Mouse (Mus musculus) right cerebral cortex, postnatal 14 days (tissue): ENCODE measurements around the gene Gm765.

Experiments
- DNase-seq: peaks from one replicate; pipeline ENCODE4 v3.0.0; 2022

The Gm765 gene

DNA sequence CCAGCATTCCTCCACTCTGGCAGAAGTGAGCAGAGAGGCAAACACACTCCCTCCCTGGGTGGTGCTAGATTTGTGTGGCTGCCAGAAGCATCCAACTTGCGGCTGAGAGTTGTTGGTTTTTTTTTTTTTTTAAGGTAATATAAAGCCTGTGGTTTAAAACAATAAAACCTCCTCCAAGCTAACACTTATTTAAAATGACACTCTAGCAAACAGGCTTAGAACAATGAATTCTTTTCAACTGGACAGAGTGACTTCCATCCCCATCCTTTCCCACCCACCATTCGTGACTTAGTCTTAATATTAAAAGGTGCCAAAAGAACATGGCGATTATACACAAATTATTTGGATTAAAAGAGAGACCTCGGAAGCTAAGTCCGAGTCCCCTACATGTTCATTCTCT is at the start of gene Gm765:
TSS of gene Gm765 (minus strand) at position 101 of the 400 bp plus-strand sequence.
- no peak for DNase-seq

DNA sequence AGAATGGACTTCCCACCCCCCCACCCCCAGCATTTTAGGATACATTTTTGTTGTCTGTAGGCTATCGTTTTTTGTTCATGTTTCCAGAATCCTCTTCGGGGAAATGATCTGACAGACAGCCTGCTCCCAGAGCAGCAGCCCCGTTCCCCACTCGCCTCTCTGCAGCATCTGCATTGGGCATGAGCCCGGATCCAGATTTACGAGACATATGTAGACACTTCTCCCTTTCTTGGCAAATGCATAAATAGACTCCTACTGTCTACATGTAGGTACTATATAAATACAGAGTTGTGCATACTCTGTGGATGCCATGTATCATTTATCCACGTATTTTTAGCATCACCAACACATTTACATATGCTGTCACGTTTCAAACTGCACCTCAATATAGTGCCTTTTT is 42.9 kb upstream of the Gm765 start:
- peak; percentile 49 for DNase-seq

DNA sequence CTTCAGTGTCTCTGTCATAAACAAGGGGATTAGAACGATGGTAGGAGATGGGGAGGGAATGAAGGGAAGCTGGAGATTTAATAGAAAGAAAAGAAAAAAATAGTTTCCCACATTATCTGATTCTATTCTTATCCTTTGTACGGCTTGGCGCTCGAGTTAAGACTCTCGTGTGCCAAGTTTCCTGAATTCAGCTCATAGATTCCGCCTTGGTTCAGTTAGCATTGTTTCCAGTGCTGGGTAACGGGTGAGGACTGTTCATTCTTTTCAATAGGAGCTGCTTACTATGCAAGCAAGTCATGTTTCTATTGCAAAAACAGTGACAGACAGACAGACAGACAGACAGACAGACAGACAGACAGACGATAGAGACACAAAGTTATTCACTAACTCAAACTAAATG is 41.9 kb upstream of the Gm765 start:
- DNase-seq = no peak

DNA sequence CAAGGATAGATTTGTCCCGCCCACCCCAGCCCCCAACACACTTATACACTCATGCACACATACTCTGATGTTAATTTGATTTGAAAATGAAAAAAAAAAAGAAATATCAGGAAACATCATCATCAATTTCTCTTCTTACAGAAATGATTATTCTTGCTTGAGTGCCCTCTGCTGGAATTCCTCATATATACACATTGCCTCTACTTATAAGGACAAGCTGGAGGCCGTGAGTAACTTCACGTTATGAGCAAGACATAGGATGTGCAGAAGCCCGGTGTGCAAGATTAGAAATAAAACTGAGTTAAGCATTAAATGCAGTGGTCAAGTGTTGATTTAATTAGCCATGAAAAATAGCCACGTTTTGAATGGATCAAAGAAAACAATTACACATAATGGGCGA is 40.9 kb upstream of the Gm765 start:
- no peak for DNase-seq

DNA sequence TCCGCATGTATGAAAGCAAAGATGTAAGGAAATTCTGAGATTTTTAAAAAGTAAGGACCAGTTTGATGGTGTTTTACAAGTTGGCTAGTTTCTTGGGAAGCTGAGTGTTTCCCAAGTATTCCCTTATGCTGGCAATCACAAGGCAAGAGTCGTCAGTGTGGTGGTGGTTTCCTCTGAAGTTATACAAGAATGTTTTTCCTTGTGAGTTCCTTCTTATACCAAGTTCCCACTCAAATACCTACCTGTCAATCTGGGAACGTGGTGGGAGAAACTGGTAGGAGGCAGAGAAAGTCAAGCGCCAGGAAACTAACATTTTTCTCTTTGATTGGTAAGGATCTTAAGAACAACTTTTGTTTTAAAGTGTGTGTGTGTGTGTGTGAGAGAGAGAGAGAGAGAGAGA is 23.6 kb upstream of the Gm765 start:
- DNase-seq = no peak

DNA sequence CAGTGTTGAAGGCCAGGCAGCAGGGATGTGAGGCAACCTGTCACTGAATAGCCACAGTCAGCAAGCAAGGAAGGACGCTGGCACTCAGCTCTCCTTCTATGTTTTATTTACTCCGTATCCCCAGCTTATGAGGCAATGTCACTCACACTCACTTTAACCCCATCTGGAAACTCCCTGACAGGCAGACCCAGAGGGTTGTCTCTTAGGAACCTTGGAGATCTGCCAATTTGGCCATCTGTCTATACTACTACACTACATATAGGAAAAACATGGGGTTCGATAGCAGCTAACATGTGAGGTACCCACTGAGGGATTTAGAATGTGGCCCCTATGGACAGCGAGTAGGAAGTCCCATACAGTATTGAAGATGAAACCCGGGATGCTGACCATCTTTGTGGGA is 12.7 kb upstream of the Gm765 start:
- DNase-seq = no peak

DNA sequence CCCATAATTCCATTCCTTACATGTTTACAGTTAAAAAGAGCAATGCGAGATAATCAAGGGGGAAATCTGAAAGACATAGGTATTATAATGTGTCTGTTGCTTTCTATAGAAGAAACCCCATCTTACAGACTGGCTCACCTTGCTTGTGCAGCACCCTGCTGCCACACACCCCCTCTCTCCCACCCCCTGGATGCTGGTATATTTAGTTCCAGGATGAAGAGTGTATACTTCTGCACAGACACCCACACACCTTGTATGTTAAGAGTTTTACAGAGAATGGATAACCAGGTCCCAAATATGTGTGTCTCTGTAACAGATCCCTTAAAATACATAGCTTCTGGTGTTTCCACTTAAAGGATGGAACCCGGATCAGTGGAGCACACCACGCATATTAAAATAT is 10.7 kb upstream of the Gm765 start:
- DNase-seq = no peak

DNA sequence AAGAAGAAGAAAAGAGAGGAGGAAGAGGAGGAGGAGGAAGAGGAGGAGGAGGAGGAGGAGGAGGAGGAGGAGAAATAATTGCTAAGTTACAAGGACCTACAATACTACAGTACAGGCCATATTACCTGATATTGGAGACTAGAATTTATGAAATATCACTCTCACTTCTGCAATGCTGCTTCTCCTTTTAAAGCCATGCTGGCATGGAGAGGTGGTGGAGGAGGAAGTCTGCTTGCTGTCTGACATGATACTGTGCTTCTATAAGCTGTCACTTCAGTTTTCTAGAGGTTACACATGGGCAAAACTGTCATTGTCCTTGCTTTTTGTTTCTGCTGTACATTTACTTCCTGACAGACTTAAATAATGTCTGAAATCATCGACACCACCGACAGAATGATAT is 9.8 kb downstream of the Gm765 start:
- DNase-seq = no peak

DNA sequence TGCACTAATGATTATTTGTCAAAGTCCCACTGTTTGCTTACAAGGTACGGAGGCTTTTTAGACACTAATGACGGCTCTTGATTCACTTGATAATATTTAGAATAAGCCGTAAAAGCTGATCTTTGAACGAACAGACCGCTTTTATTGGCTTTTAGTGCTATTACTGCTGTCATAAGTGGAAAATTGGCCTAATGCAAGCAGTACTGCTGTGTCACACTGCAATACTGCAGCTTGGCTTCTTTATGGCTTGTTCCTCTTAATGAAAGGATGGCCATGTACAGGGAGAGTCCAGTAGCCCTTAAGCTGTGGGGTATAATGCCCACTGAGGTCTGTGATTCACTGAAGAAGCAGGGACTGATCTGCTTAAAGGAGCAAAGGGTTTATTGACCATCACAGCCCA is 30.9 kb downstream of the Gm765 start:
- no peak for DNase-seq

DNA sequence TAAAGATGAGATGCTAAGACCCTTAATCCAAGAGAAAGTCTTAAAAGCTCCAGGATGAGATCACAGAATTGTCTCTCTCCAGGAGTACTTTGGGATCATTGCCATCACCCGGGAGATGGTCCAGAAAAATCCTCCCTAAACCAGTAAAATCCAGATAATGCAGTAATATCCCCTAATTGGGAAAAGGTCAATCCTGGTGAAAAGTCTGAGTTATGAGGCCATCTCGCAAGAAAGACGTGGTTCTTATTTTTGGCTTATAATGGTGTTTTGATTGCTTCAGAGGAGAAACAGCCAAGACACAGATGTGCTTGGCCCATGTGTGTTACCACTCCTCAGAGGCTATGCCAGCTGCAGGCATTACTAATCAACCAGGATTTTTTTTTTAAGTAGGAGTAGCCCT is 34.9 kb downstream of the Gm765 start:
- DNase-seq = no peak

DNA sequence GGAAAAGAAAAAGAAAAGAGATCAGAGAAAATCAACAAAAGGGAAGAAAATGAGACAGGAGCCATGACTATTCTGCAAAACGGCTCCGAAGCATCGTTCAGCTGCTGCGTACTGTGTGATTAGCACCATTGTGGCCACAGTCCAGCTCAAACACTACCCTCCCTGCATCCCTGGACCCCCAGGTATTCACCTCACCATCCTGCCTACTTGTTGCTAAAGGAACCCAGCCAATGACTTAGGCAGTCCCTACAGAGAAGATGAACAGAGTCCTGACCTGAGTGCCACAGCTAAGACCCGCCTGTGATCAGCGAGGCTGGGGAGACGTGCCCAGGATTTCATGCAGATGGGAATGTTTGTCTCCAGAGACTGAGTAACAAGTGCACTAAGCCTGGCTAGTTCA is 35.4 kb downstream of the Gm765 start:
- DNase-seq = no peak

DNA sequence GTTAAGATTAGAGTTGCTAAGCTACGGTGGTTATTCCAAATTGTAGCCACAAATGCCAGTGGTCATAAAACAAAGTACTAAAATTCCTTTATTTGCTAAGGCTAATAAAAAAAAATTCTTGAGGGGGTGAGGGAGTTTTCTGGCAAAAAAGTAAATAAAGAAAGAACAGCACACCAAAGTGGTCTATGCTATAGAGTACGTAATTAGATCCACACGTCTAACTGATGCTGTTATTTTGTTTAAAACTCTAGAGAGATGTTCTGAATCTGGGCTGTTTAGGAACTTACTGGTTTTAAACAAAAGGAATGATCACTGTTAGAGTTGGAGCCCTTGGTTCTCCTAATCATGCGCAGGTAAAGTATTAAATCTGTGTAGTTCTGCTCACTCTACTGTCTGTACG is 50.5 kb downstream of the Gm765 start:
- DNase-seq = no peak

DNA sequence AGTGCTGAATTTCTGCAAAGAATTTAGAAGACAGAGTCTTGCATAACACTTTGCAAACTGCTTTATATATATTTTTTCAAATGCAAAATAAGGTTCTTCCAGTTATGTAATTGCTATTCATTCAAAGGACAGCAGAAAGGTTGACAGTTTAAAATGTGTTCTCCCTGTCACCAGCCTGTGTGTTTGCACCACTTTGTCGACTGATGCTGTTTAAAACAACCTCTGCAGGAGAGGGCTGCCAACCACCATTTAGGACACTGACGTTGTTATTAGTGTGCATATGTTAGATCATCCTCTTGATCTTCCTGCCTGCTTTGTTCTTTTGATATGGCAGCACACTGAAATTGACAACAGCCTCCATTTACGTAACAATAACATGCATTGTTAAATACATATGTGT is 54.2 kb downstream of the Gm765 start:
- DNase-seq = no peak

DNA sequence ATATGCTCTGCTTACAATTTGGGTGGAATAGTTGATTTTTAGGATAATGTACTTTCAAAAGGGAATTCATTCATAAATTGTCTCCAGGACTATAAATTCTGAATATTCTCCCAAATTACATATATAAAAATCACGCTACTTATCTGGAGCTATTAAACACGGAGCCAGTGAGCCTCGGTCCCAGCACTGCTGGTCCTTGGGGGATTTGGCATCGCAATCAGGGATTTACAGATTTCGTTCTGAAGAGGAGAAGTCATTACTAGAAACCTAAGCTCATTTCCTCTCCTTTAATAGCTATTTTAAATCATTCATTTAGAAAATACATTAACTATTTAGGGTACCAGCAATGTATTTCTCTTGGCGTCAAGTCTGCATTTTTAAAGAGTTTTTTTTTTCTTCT is 55.0 kb downstream of the Gm765 start:
- DNase-seq = no peak

DNA sequence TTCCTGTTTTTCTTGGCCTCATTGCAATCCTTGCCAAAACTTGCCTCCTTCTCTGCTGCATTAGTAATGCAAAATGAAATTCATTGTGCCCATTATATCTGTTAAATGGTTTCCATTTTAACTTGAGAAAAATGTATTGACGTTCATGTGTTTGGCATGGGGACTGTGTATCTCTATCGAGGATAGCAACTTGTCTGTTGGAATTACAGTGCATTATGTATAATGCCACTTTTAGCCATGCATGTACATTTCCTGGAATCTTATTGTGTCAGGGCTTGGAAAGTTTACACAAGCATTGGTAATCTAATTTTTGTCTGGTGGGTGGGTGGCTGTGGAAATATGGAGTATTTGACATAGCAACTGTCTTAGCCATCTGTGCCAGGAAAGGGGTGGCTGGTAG is 57.4 kb downstream of the Gm765 start:
- DNase-seq = no peak

DNA sequence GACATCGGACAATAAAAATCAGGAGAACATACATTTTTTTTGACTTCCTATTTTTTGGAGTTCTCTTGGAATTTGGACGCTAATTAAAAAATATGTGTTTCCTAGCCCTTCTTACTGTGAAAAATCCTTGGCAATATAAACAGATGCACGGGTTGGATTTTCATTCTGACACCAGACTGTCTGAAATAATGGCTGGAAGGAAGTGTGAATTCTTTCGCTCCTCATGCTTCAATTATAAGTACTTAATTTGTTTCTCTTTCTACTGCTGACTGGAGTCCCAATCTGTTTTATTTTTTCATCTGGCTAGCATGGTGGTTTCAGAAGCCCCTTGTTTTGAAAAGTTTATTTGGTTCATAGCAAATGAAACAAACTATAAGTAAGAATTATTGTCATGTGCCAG is 59.8 kb downstream of the Gm765 start:
- no peak for DNase-seq

DNA sequence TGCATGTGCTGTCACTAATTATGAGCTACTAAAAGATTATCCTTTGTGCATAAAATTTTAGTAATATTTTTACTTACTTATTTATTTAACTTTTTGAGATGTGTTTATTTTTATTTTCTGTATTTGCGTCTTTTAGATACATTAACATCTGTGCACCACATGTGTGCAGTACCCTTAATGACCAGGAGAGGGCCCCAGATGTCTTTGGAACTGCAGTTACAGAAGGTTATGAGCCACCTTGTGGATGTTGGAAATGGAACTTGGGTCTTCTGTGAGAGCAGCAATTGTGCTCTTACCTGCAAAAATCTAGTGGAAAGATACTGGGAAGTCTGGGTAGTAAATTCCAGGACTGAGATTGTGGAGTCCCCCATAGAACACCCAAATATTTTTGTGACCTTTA is 71.0 kb downstream of the Gm765 start:
- peak; percentile 43 for DNase-seq

DNA sequence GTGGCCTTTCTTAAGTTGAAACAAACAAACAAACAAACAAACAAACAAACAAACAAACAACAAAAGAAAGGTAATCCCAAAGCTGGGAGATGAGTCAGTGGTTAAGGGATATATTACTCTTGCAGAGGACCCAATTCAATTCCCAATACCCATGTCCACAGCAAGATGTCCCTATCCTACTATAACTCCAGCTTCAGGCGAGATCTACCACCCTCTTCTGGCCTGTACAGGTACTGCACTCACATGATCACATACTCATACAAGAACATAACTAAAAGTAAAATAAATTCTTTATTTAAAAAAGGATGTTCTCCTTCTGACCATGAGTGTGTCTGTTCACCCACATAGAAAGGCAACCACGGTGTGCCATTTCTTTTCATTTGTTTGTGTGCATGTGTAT is 79.6 kb downstream of the Gm765 start:
- DNase-seq = no peak

DNA sequence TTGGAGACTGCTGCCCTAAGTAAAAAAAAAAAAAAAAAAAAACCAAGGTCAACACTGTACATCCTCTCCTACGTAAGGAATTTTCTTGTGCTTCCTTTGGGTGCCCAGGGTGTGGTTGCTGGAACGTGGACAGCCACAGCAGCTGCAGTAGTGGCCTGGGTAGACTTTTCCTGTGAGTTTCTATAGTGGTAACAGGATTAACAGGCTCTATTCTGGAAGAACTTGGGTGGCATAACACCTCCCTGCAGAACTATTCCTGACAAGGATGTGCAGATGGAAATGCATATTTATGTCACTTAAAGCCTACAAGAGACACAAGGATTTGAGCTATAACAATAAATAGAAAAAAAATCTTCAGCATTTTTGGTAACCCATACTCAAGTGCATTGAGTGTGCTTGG is 83.5 kb downstream of the Gm765 start:
- DNase-seq = peak; percentile 25

DNA sequence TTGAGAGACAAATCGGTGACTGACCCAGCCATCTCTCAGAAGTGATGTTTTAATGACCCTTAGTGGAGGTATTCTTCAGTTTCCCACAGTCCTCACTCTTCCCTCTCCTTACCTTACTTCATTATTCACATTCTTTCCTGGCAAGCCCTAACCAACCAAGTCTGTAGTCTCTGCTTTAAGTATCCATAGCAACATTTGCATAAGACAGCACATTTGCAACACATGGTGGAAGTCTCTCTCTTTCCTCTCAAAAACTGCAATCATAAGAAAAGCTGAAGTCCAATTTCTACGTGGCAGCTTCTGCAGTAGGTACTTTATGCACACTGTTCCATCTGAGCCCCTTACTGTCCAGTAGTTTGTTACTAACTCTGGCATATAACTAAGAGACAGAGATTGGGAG is 96.1 kb downstream of the Gm765 start:
- no peak for DNase-seq

DNA sequence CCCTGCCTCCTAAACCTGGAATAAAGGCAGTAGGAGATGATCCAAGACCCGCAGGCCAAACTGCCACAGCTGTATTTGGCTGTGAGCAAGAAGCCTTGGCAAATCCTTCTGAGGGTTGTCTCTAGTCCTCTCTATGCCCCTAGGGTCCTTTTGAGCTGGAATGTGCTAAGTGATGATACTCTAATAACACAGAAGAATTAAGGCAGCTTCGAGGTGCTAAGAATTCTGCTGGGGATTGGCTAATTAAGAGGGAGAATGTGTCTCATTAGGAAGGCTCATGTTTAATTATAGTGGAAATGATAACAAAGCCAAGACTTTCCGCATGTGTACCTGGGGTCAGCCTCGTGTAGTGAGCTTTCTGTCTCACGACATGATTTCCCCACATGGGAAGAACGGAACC is 99.4 kb downstream of the Gm765 start:
- no peak for DNase-seq

DNA sequence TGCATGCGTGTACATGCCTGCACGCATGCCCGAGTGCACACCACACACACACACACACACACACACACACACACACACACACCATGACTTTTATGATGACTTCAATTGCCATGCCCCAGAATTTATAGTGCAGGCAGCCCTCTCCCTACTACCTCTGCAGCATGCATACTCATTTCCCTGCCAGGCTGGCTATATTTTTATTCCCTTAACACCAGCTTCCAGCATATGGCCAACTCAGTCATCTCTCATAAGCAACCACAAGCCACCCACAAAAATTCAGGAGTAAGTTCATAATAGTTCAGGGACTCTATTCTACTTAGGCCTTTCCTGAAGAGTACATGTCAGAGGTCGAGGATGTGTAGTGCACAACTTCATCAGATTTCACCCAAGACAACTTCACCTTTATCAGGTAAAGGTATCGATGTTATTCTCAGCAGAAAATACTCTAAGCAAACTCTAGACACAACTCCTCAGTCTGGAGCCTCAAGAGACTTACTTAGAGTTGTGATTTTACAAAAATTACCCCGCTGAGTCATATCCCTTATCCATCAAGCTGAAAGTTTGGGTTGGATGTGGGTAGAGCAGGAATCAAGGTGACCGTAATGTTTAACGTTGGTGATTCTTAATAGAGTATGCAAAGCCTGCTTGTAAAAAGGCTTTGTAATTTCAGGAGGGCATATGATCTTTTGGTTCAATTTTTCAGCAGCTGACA is 101.8 kb downstream of the Gm765 start:
- DNase-seq = peak; percentile 5

DNA sequence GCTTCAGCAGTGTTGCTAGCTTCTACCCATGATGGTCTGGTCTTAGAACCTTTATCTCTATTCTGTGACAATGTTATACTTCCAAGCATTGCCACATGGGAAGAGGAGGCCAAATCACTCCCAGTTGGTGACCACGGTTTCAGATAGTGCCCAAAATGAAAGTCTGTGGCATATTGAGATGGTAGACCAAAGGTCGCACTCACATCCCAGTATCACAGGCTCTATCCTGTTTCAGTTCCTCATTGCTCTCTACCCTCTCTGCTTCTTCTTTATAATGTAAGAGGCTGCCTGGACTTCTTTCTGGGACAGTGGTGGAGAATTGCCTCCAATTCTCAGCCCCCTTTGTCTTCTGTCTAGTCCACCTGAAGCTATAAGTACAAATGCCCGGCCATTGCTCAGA is 108.5 kb downstream of the Gm765 start:
- DNase-seq = no peak

DNA sequence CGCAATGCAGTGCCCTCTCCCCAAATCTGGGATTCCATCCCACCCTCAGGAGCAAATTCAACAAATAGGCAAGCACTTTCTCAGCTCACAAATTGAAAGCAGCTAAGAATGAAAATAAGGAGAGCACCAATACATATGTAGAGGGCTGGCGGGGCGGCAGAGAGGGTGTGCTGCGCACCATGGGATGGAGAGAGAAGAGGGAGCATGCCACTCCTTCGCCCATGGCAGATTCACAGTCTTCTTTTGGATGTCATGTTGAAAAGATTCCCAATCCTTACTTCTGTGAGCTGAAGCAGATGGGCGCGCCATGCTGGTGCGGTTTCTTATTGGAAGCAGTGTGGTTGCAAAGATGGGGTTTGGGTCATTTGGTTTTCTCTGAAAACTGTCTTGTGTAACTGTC is 118.6 kb downstream of the Gm765 start:
- peak; percentile 9 for DNase-seq

DNA sequence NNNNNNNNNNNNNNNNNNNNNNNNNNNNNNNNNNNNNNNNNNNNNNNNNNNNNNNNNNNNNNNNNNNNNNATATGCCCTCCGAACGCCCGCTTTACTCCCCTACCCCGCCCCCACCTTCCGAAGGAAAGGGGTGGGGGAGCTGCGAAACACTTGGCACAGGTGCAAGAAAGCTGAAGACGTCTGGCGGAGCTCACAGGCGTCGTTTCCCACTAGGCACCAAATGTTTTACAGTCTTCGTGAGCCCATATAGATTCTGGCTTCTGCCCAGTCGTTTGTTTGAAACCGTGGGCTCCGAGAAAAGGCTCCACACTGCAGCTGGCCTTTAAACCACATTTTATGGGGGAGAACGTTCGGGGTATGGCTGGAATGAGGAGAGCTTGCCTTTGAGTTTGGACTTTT is 120.6 kb downstream of the Gm765 start:
- peak; percentile 43 for DNase-seq

DNA sequence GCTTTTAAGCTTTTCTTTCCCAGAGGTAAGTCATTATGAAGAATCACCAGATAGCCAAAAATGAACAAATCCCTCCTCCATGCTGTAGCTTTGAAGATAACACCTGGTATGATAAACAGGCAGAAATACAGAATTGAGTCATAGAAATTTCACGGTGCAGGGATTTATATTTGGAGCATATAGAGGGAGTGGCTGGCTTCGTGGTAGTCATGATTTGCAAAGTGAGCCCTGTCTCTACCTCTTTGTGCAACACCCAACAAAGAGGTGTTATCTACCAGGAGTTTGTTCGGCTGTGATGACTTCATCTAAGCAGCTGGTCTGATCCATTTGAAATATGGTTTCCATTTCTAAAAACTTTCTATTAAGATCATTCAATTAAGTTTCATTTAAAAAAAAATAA is 130.3 kb downstream of the Gm765 start:
- DNase-seq = no peak
